Mouse (Mus musculus) MEL (cell line): ENCODE results near the gene Ppl. TPM values are rescaled to one million over a fixed set of nuclear protein-coding genes. Genes with fewer than 3 reads are reported as not detected.

Experiments
- DNase-seq: peaks from one replicate; pipeline ENCODE4 v3.0.0; 2011; ENCODE audit warnings: low read depth, low spot score
- H3K27ac ChIP-seq: 2 replicates; pipeline ENCODE4 v1.5.1; 2012; ENCODE audit warnings: low read depth, mild to moderate bottlenecking, control low read depth, low read length, moderate library complexity; ENCODE audit not compliant: control insufficient read depth
- H3K27me3 ChIP-seq, 2 experiments: fragments of 150-350 bp in 1 of 2; sonication (generic) in 1 of 2; 2 replicates each; pipeline ENCODE4 v1.6.1; 2012; ENCODE audit warnings: low read length in 2 of 2, mild to moderate bottlenecking in 2 of 2, improper control_type of control experiment in 1 of 2, moderate library complexity in 1 of 2; ENCODE audit not compliant: insufficient read depth in 2 of 2, control insufficient read depth in 1 of 2
- H3K36me3 ChIP-seq, 2 experiments: 2 replicates each; pipeline ENCODE4 v1.6.1; 2012 to 2014; ENCODE audit warnings: low read length in 2 of 2, improper control_type of control experiment in 1 of 2, inconsistent platforms in 1 of 2, mild to moderate bottlenecking in 1 of 2; ENCODE audit not compliant: insufficient read depth in 2 of 2, control insufficient read depth in 1 of 2
- H3K4me1 ChIP-seq, 2 experiments: fragments of 150-350 bp in 1 of 2; sonication (generic) in 1 of 2; 2 replicates each; pipeline ENCODE4 v1.6.1; 2012; ENCODE audit warnings: low read length in 2 of 2, improper control_type of control experiment in 1 of 2, mild to moderate bottlenecking in 1 of 2; ENCODE audit not compliant: insufficient read depth in 2 of 2, control insufficient read depth in 1 of 2
- H3K4me3 ChIP-seq, 2 experiments: fragments of 150-350 bp in 1 of 2; sonication (generic) in 1 of 2; 2 replicates each; pipeline ENCODE4 v1.5.1; 2012; ENCODE audit warnings: low read depth in 2 of 2, low read length in 2 of 2, mild to moderate bottlenecking in 2 of 2, moderate library complexity in 2 of 2, control low read depth in 1 of 2, improper control_type of control experiment in 1 of 2; ENCODE audit not compliant: control insufficient read depth in 1 of 2, insufficient read depth in 1 of 2
- H3K79me2 ChIP-seq: 2 replicates; pipeline ENCODE4 v1.6.1; 2012; ENCODE audit warnings: mild to moderate bottlenecking, low read length, moderate library complexity; ENCODE audit not compliant: control insufficient read depth, poor library complexity, insufficient read depth
- H3K9ac ChIP-seq: 2 replicates; pipeline ENCODE4 v1.6.1; 2012; ENCODE audit warnings: low read depth, mild to moderate bottlenecking, control low read depth, low read length, moderate library complexity; ENCODE audit not compliant: control insufficient read depth, poor library complexity, severe bottlenecking
- H3K9me3 ChIP-seq: fragments of 150-350 bp; sonication (generic); replicated peaks from 2 replicates; pipeline ENCODE4 v1.6.1; 2012; ENCODE audit warnings: mild to moderate bottlenecking, low read length, improper control_type of control experiment, moderate library complexity; ENCODE audit not compliant: insufficient read depth
- CTCF ChIP-seq, 3 experiments: IDR thresholded peaks in 2 of 3; conservative IDR thresholded peaks in 1 of 3; 2 replicates each; pipeline ENCODE4 v1.5.1; 2011 to 2012; ENCODE audit warnings: low read length in 3 of 3, low read depth in 2 of 3, mild to moderate bottlenecking in 2 of 3, improper control_type of control experiment in 1 of 3, inconsistent platforms in 1 of 3, mixed read lengths in 1 of 3, moderate library complexity in 1 of 3; ENCODE audit not compliant: control insufficient read depth in 1 of 3, insufficient read depth in 1 of 3, poor library complexity in 1 of 3, severe bottlenecking in 1 of 3
- E2F4 ChIP-seq: IDR thresholded peaks from 2 replicates; pipeline ENCODE4 v1.6.1; 2011; ENCODE audit warnings: low read depth, low read length, improper control_type of control experiment, borderline replicate concordance
- ELF1 ChIP-seq: IDR thresholded peaks from 2 replicates; pipeline ENCODE4 v1.6.1; 2014; ENCODE audit warnings: low read depth, mild to moderate bottlenecking, inconsistent platforms, low read length, improper control_type of control experiment, moderate library complexity
- EP300 ChIP-seq, 2 experiments: IDR thresholded peaks; 2 replicates each; pipeline ENCODE4 v1.6.1; 2011; ENCODE audit warnings: improper control_type of control experiment in 2 of 2, low read length in 2 of 2, low read depth in 1 of 2, mild to moderate bottlenecking in 1 of 2
- ETS1 ChIP-seq: IDR thresholded peaks from 2 replicates; pipeline ENCODE4 v1.6.1; 2012; ENCODE audit warnings: low read depth, mild to moderate bottlenecking, inconsistent platforms, low read length, improper control_type of control experiment, moderate library complexity
- GABPA ChIP-seq: IDR thresholded peaks from 2 replicates; pipeline ENCODE4 v1.6.1; 2012; ENCODE audit warnings: low read depth, mild to moderate bottlenecking, inconsistent platforms, low read length, improper control_type of control experiment, moderate library complexity
- GATA1 ChIP-seq: IDR thresholded peaks from 2 replicates; pipeline ENCODE4 v1.6.1; 2011; ENCODE audit warnings: low read depth, low read length, improper control_type of control experiment
- MAX ChIP-seq: IDR thresholded peaks from 2 replicates; pipeline ENCODE4 v1.6.1; 2011; ENCODE audit warnings: low read length, improper control_type of control experiment
- MEF2A ChIP-seq: IDR thresholded peaks from 2 replicates; pipeline ENCODE4 v1.6.1; 2014; ENCODE audit warnings: low read depth, mild to moderate bottlenecking, inconsistent platforms, low read length, improper control_type of control experiment; ENCODE audit not compliant: poor library complexity, insufficient replicate concordance, severe bottlenecking; ENCODE audit errors: extremely low read depth
- MXI1 ChIP-seq: IDR thresholded peaks from 2 replicates; pipeline ENCODE4 v1.6.1; 2011; ENCODE audit warnings: mild to moderate bottlenecking, low read depth, low read length, improper control_type of control experiment
- MYB ChIP-seq: IDR thresholded peaks from 2 replicates; pipeline ENCODE4 v1.6.1; 2011; ENCODE audit warnings: mild to moderate bottlenecking, low read depth, low read length, improper control_type of control experiment
- MYC ChIP-seq: IDR thresholded peaks from 2 replicates; pipeline ENCODE4 v1.6.1; 2011; ENCODE audit warnings: low read depth, mild to moderate bottlenecking, low read length, improper control_type of control experiment, moderate library complexity
- NELFE ChIP-seq: IDR thresholded peaks from 2 replicates; pipeline ENCODE4 v1.6.1; 2011; ENCODE audit warnings: low read depth, low read length, improper control_type of control experiment
- NRF1 ChIP-seq: IDR thresholded peaks from 2 replicates; pipeline ENCODE4 v1.6.1; 2014; ENCODE audit warnings: low read depth, mild to moderate bottlenecking, inconsistent platforms, low read length, improper control_type of control experiment, moderate library complexity; ENCODE audit not compliant: poor library complexity, insufficient read depth, severe bottlenecking
- POLR2A ChIP-seq, 2 experiments: IDR thresholded peaks; 2 replicates each; pipeline ENCODE4 v1.6.1; 2011 to 2012; ENCODE audit warnings: low read length in 2 of 2, mild to moderate bottlenecking in 2 of 2, control low read depth in 1 of 2, improper control_type of control experiment in 1 of 2, low read depth in 1 of 2, moderate library complexity in 1 of 2; ENCODE audit not compliant: control insufficient read depth in 1 of 2, insufficient read depth in 1 of 2, poor library complexity in 1 of 2
- POLR2AphosphoS2 ChIP-seq: IDR thresholded peaks from 2 replicates; pipeline ENCODE4 v1.6.1; 2011; ENCODE audit warnings: low read length, improper control_type of control experiment
- RAD21 ChIP-seq: IDR thresholded peaks from 2 replicates; pipeline ENCODE4 v1.6.1; 2011; ENCODE audit warnings: mild to moderate bottlenecking, low read depth, low read length, improper control_type of control experiment
- RCOR1 ChIP-seq: IDR thresholded peaks from 2 replicates; pipeline ENCODE4 v1.6.1; 2012; ENCODE audit warnings: low read depth, mild to moderate bottlenecking, inconsistent platforms, low read length, improper control_type of control experiment
- TAL1 ChIP-seq: IDR thresholded peaks from 2 replicates; pipeline ENCODE4 v1.6.1; 2012; ENCODE audit warnings: mild to moderate bottlenecking, inconsistent platforms, low read length, moderate library complexity, mixed read lengths
- USF1 ChIP-seq: IDR thresholded peaks from 2 replicates; pipeline ENCODE4 v1.6.1; 2014; ENCODE audit warnings: low read depth, mild to moderate bottlenecking, inconsistent platforms, low read length, improper control_type of control experiment, moderate library complexity
- ZC3H11A ChIP-seq: IDR thresholded peaks from 2 replicates; pipeline ENCODE4 v1.6.1; 2012; ENCODE audit warnings: low read depth, mild to moderate bottlenecking, inconsistent platforms, low read length, improper control_type of control experiment
- ZKSCAN1 ChIP-seq: IDR thresholded peaks from 2 replicates; pipeline ENCODE4 v1.6.1; 2012; ENCODE audit warnings: low read depth, mild to moderate bottlenecking, inconsistent platforms, low read length, improper control_type of control experiment, moderate library complexity
- ZNF384 ChIP-seq: IDR thresholded peaks from 2 replicates; pipeline ENCODE4 v1.6.1; 2012; ENCODE audit warnings: low read depth, mild to moderate bottlenecking, inconsistent platforms, low read length, improper control_type of control experiment
- polyA plus RNA-seq, 2 experiments: library from polyadenylated mRNA; stranded (reverse) in 1 of 2; unstranded in 1 of 2; fragments of >175 nt in 1 of 2; fragments of >200 nt in 1 of 2; gene quantifications; 2 replicates each; pipeline versions ENCODE4 v1.2.1 to v1.2.4; 2012; ENCODE audit warnings: low replicate concordance in 2 of 2, low read depth in 1 of 2; ENCODE audit not compliant: insufficient read length in 2 of 2, insufficient read depth in 1 of 2, missing spikeins in 1 of 2
- total RNA-seq: library from RNA; depleted of rRNA; stranded (reverse); fragments of 300-350 nt; gene quantifications from 2 replicates; pipeline ENCODE4 v1.2.3, GENCODE M21; 2012; rRNA removed

Gene Ppl
- total RNA-seq = not detected in 2 replicates
- polyA plus RNA-seq = under 1 TPM in 1 of 2 experiments, not detected in 1; 0.01 TPM

DNA sequence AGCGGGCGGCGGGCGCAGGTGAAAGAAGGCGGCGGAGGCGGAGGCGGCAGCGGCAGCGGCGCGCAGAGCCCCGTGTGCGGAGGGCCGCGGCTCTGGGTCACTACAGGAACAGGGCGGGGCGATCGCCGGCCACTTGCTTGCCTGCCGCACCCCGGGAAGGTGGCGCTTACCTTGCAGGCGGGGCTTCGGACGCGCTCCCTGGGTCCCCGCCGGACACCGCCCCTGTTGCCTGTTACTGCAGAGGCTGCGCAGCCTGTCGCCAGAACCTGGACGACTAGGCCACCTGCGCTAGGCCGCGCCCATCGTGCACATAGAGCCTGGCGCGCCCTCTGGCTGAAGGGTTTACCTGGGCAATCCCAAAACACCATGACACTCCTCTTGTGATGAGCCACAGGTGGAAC lies at the start of gene Ppl:
Gene Ppl (minus strand): TSS at position 21 of the 401 bp plus-strand sequence.
- H3K79me2 ChIP-seq = no peaks in the 10 kb centered on the region
- no peaks in the 10 kb centered on the region for H3K9me3 ChIP-seq
- TF ChIP-seq POLR2A (IDR thresholded peaks at IDR 0.05; ENCODE audit: control insufficient read depth in 1 of 2, insufficient read depth in 1 of 2, low read depth in 1 of 2, low read length in 2 of 2, poor library complexity in 1 of 2) = 0 out of 4 replicates have a peak, but pooled peaks of 1 of the 2 experiments have one; percentile 9
- TF ChIP-seq EP300 (IDR thresholded peaks at IDR 0.05; ENCODE audit: low read depth in 1 of 2, low read length in 2 of 2) = no peak
- TF ChIP-seq ETS1 = no peak
- no peak within 1 kb of the TSS for H3K4me3 ChIP-seq
- no peaks in the 10 kb centered on the region for H3K4me1 ChIP-seq
- no peaks in the 10 kb centered on the region for H3K36me3 ChIP-seq
- no peak for DNase-seq
- no peak within 1 kb of the TSS for H3K9ac ChIP-seq
- H3K27ac ChIP-seq = no peak within 1 kb of the TSS
- peaks cover 0 to 2% of the 10 kb centered on the region in 2 experiments; a peak in 3 of 4 replicates for H3K27me3 ChIP-seq

DNA sequence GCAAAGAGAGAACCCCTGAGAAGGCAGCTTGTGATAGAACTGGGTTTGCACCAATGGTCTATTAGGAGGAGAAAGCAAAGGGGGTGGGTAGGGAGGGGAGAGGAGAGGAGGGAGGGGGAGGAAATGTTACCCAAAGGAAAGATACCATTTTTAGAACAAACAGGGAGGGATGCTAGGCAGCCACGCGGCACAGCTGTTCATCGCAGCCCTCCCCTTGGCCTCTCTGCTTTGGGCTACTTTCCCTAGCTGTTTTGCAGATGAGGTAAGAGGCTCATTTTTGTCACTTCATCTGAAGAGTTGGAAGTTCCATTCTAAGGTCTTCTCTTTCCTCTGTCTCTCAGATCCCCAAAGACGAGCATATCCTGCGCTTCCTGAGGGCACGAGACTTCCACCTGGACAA lies 40.4 kb upstream of the Ppl start:
- no peak for DNase-seq
- TF ChIP-seq ZNF384 (no peak), E2F4 (no peak), POLR2AphosphoS2 (no peak), MXI1 (no peak), ZKSCAN1 (no peak), RCOR1 (no peak), CTCF (IDR thresholded peaks at IDR 0.05 in 2 of 3, conservative IDR thresholded peaks at IDR 0.05 in 1 of 3; ENCODE audit: control insufficient read depth in 1 of 3, insufficient read depth in 1 of 3, low read depth in 2 of 3, low read length in 3 of 3, poor library complexity in 1 of 3, severe bottlenecking in 1 of 3) (no peak), ZC3H11A (no peak), NELFE (no peak), GATA1 (no peak), USF1 (no peak)
- no peaks in the 10 kb centered on the region for H3K36me3 ChIP-seq
- H3K9me3 ChIP-seq = no peaks in the 10 kb centered on the region
- no peaks in the 10 kb centered on the region for H3K4me1 ChIP-seq
- no peak overlapping the region for H3K9ac ChIP-seq
- H3K79me2 ChIP-seq = no peaks in the 10 kb centered on the region
- H3K27me3 ChIP-seq = peaks cover 0 to 1% of the 10 kb centered on the region in 2 experiments; a peak in 1 of 4 replicates
- H3K27ac ChIP-seq = no peak overlapping the region
- H3K4me3 ChIP-seq = no peak overlapping the region

DNA sequence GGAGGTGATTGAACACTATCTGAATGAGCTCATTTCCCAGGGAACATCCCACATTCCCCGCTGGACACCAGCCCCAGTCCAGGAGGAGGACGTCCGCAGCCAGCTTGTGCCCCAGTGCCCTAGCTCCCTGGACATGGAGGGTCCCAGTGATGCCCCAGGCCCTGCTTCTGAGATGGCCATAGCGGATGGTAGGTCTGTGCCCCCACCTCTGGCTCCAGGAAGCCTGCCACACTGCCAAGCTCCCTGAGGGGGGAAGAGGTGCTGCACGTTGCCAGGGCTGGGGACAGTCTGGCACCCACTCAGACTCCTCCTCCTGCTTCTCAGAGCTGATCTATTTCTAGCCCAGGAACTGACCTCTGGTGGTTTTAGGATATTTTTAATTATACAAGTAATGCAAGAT lies 36.6 kb upstream of the Ppl start:
- no peak for DNase-seq
- H3K4me3 ChIP-seq = no peak overlapping the region
- no peaks in the 10 kb centered on the region for H3K36me3 ChIP-seq
- H3K27ac ChIP-seq = no peak overlapping the region
- H3K9me3 ChIP-seq = no peaks in the 10 kb centered on the region
- no peak for TF ChIP-seq NRF1
- no peak for TF ChIP-seq MYC
- no peak for TF ChIP-seq USF1
- no peak for TF ChIP-seq GABPA
- no peak for TF ChIP-seq GATA1
- TF ChIP-seq RAD21 = no peak
- TF ChIP-seq MEF2A = no peak
- TF ChIP-seq EP300 (IDR thresholded peaks at IDR 0.05; ENCODE audit: low read depth in 1 of 2, low read length in 2 of 2) = no peak
- no peak for TF ChIP-seq RCOR1
- TF ChIP-seq MAX = no peak
- TF ChIP-seq MYB = no peak
- TF ChIP-seq TAL1 = no peak
- TF ChIP-seq ELF1 = no peak
- no peaks in the 10 kb centered on the region for H3K4me1 ChIP-seq
- H3K79me2 ChIP-seq = no peaks in the 10 kb centered on the region
- H3K27me3 ChIP-seq = peaks cover 0 to 1% of the 10 kb centered on the region in 2 experiments; a peak in 1 of 4 replicates
- H3K9ac ChIP-seq = no peak overlapping the region
